ENCODE assay signal across 8 mouse cellular contexts in the genomic region with DNA sequence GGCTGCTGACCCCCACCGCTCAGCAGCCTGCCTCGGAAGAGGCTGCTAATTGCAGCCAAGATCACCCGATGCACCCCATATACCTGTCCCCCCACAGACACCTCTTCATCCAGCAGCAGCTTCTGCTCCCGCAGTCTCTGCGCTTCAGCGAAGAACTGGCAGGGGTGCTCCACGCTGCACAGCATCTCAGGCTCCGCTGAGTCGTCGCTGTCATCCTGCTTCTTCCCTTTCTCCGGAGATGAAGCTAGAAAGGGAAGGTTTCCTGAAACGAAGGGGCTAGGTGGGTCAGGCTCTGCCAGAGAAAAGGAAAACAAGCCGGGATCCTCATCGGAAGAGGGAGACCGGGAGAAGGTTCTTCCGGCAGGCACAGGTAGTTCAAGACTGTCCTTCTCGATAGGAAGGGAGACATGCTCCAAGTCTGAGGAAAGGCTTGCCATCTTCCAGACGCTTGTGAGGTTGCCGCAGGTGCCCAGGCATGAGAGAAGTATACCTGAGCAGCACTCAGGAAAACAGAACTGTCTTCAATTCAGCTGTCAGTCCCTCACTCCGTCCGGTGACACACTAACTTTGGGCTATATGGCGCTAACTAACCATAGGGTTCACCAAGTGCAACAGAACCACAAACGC. TPM values are rescaled to one million over a fixed set of nuclear protein-coding genes. Genes with fewer than 3 reads are reported as not detected.
DNase-seq lines count a peak whose midpoint lies in the region; ATAC-seq and TF ChIP-seq lines count a peak whose summit lies in the region.

No protein-coding gene starts in this region.

- H3K9ac ChIP-seq in limb, embryonic 15.5 days: peak overlapping the region; percentile 28; the same call in 1 of the 2 replicates

- H3K4me1 ChIP-seq in hindbrain, embryonic 10.5 days (replicated peaks): peaks cover 16% of the 10 kb centered on the region
- H3K4me1 ChIP-seq in limb, embryonic 15.5 days: peaks cover 15% of the 10 kb centered on the region

- H3K79me2 ChIP-seq in C2C12 (ENCODE audit: control insufficient read depth, insufficient read depth): no peaks in the 10 kb centered on the region

- H3K4me2 ChIP-seq in limb, embryonic 15.5 days: peak overlapping the region; percentile 61

- WGBS in hindbrain, embryonic 10.5 days: 17% methylated on average over 23 of the region's 23 CpGs
- WGBS in limb, embryonic 15.5 days: 19% methylated on average over 23 of the region's 23 CpGs

- H3K79me3 ChIP-seq in C2C12 (ENCODE audit: low read depth): no peaks in the 10 kb centered on the region

- H3K9me3 ChIP-seq in hindbrain, embryonic 10.5 days: no peaks in the 10 kb centered on the region
- no peaks in the 10 kb centered on the region for H3K9me3 ChIP-seq in limb, embryonic 15.5 days

- no peaks in the 10 kb centered on the region for H3K27me3 ChIP-seq in C2C12 (ENCODE audit: control insufficient read depth, insufficient read depth, insufficient read length)
- peaks cover 30% of the 10 kb centered on the region for H3K27me3 ChIP-seq in hindbrain, embryonic 10.5 days (ENCODE audit: insufficient read depth, poor library complexity, severe bottlenecking)
- peaks cover 26% of the 10 kb centered on the region for H3K27me3 ChIP-seq in limb, embryonic 15.5 days

- peak overlapping the region; percentile 65 for H3ac ChIP-seq in C2C12 (ENCODE audit: control insufficient read depth, insufficient read length, low read depth)

- peak; percentile 12 for DNase-seq in embryo, embryonic 10 days (ENCODE audit: low spot score)
- DNase-seq in embryo, embryonic 9.5 days (ENCODE audit: extremely low spot score): no peak
- peak; percentile 32 for DNase-seq in embryo, embryonic 10.5 days (ENCODE audit: low spot score)
- DNase-seq in hindbrain, embryonic 10.5 days (ENCODE audit: low spot score): peak; percentile 28
- peak; percentile 52 for DNase-seq in retina, postnatal 1 day
- no peak for DNase-seq in thymus, postnatal 14 days

- no peaks in the 10 kb centered on the region for H3K36me3 ChIP-seq in C2C12 (ENCODE audit: control insufficient read depth, insufficient read depth)
- no peaks in the 10 kb centered on the region for H3K36me3 ChIP-seq in hindbrain, embryonic 10.5 days
- H3K36me3 ChIP-seq in limb, embryonic 15.5 days: no peaks in the 10 kb centered on the region

- no peak for TF ChIP-seq CTCF in C2C12 (IDR thresholded peaks at IDR 0.05; ENCODE audit: control insufficient read depth, insufficient read depth, insufficient read length)

- H3K27ac ChIP-seq in hindbrain, embryonic 10.5 days: 0 out of 2 replicates have a peak overlapping the region, but pooled peaks have one; percentile 75
- H3K27ac ChIP-seq in limb, embryonic 15.5 days: no peak overlapping the region

- no peak overlapping the region for H3K4me3 ChIP-seq in C2C12 (ENCODE audit: insufficient read depth, poor library complexity, severe bottlenecking)
- peak overlapping the region; percentile 58 for H3K4me3 ChIP-seq in hindbrain, embryonic 10.5 days
- H3K4me3 ChIP-seq in limb, embryonic 15.5 days: peak overlapping the region; percentile 35

- ATAC-seq in limb, embryonic 15.5 days (ENCODE audit: insufficient number of reproducible peaks, low FRiP score, low TSS enrichment, low read depth): no peak

TF ChIP-seq in C2C12, 6 proteins besides CTCF, POLR2A, EP300 and RAD21:
- no peak for TF ChIP-seq MAX (IDR thresholded peaks at IDR 0.05)
TF ChIP-seq in C2C12: peak in this region for 0.

RNA-seq across cellular contexts. Expression of gene Klhl33, which starts 0.4 kb away (rescaled TPM):
- polyA plus RNA-seq in C2C12 (2012; fragmentation: generic; extraction: Trizol): 0.26 TPM
- polyA plus RNA-seq in hindbrain, embryonic 10.5 days (2016; fragmentation: Nextera tagmentation; extraction: Ambion mirVana): 0.09 and 0.20 TPM in 2 replicates
- 0.10 and 0.12 TPM in 2 replicates for polyA plus RNA-seq in limb, embryonic 15.5 days (2015; fragmentation: Nextera tagmentation; extraction: Ambion mirVana)

RNA-seq across cellular contexts. Expression of gene Tep1, which starts 26.5 kb away (rescaled TPM):
- 9.9 TPM for polyA plus RNA-seq in C2C12 (2012; fragmentation: generic; extraction: Trizol)
- polyA plus RNA-seq in hindbrain, embryonic 10.5 days (2016; fragmentation: Nextera tagmentation; extraction: Ambion mirVana): 6.0 and 6.2 TPM in 2 replicates
- 5.0 and 6.2 TPM in 2 replicates for polyA plus RNA-seq in limb, embryonic 15.5 days (2015; fragmentation: Nextera tagmentation; extraction: Ambion mirVana)

RNA-seq across cellular contexts. Expression of gene Osgep, which starts 27.8 kb away (rescaled TPM):
- polyA plus RNA-seq in C2C12 (2012; fragmentation: generic; extraction: Trizol): 54.5 TPM
- 164 and 174 TPM in 2 replicates for polyA plus RNA-seq in hindbrain, embryonic 10.5 days (2016; fragmentation: Nextera tagmentation; extraction: Ambion mirVana)
- 145 and 148 TPM in 2 replicates for polyA plus RNA-seq in limb, embryonic 15.5 days (2015; fragmentation: Nextera tagmentation; extraction: Ambion mirVana)

RNA-seq across cellular contexts. Expression of gene Apex1, which starts 27.9 kb away (rescaled TPM):
- polyA plus RNA-seq in C2C12 (2012; fragmentation: generic; extraction: Trizol): 289 TPM
- 384 and 423 TPM in 2 replicates for polyA plus RNA-seq in hindbrain, embryonic 10.5 days (2016; fragmentation: Nextera tagmentation; extraction: Ambion mirVana)
- polyA plus RNA-seq in limb, embryonic 15.5 days (2015; fragmentation: Nextera tagmentation; extraction: Ambion mirVana): 188 TPM in 2 replicates

RNA-seq across cellular contexts. Expression of gene Pip4p1, which starts 33.8 kb away (rescaled TPM):
- 93.6 TPM for polyA plus RNA-seq in C2C12 (2012; fragmentation: generic; extraction: Trizol)
- polyA plus RNA-seq in hindbrain, embryonic 10.5 days (2016; fragmentation: Nextera tagmentation; extraction: Ambion mirVana): 59.0 and 63.9 TPM in 2 replicates
- 45.3 and 56.0 TPM in 2 replicates for polyA plus RNA-seq in limb, embryonic 15.5 days (2015; fragmentation: Nextera tagmentation; extraction: Ambion mirVana)

Comparison
In these comparisons a context has a peak if more than half of its experiments do, and no peak if none do; other contexts are left out.
1. DNase-seq: peak in embryo, embryonic 10 days (single experiment), embryo, embryonic 10.5 days (single experiment), hindbrain, embryonic 10.5 days (single experiment) and retina, postnatal 1 day (single experiment); none in embryo, embryonic 9.5 days (single experiment) and thymus, postnatal 14 days (single experiment).